Mouse (Mus musculus) gonadal fat pad, adult 2 months (tissue): ENCODE data around the gene Bckdhb. TPM values are rescaled to one million over a fixed set of nuclear protein-coding genes. Genes with fewer than 3 reads are reported as not detected.
"Not testable (repeated sequence)": the region's sequence is repeated elsewhere in the genome, so short reads cannot be mapped to it uniquely, and the experiment has no call there.

Source experiments
- DNase-seq: peaks from one replicate; pipeline ENCODE4 v3.0.0-alpha.2; 2012; ENCODE audit warnings: low read depth
- polyA plus RNA-seq: library from polyadenylated mRNA; depleted of rRNA; stranded (reverse); fragments of >200 nt; gene quantifications from 2 replicates; pipeline ENCODE4 v1.2.3, GENCODE M21; 2012

Bckdhb gene
- polyA plus RNA-seq, 1 experiment: 36.5 TPM

DNA sequence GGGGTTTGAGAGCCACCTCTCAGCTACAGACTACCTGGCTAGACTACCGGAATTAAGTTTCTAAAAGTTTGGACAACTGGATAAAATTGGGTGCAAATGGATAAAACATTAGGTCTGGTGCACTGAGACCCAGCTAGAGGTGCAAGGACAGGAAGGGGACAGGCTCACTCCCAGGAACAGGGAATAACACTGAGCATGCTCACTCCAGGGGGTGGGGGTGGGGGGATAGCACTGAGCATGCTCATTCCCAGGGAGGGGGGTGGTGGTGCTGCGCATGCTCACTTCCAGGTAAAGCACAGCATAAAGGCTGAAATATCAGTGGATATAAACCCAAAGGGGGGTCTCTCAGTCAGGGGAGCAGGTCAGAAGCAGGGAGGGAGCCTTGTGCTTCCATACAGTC is 120.7 kb downstream of the Bckdhb start:
- no peak for DNase-seq

GRCm38 (mm10) chr9:84046334-84046733 is 121.4 kb downstream of the Bckdhb start:
- no peak for DNase-seq

GRCm38 (mm10) chr9:84046961-84047360 is 122.0 kb downstream of the Bckdhb start:
- no peak for DNase-seq

- no peak for DNase-seq
Measured at GRCm38 (mm10) chr9:84047436-84047835, 122.5 kb downstream of the Bckdhb start.

GRCm38 (mm10) chr9:84049142-84049541 is 124.2 kb downstream of the Bckdhb start:
- no peak for DNase-seq

- DNase-seq: no peak
Measured at GRCm38 (mm10) chr9:84050867-84051635, 126.1 kb downstream of the Bckdhb start.

- no peak for DNase-seq
Measured at GRCm38 (mm10) chr9:84055125-84055807, 130.3 kb downstream of the Bckdhb start.

- not testable (repeated sequence) for DNase-seq
Measured at GRCm38 (mm10) chr9:84060781-84061180, 135.8 kb downstream of the Bckdhb start.

- DNase-seq: no peak
Measured at GRCm38 (mm10) chr9:84063617-84064016, 138.7 kb downstream of the Bckdhb start.

- no peak for DNase-seq
Measured at GRCm38 (mm10) chr9:84064113-84064512, 139.2 kb downstream of the Bckdhb start.

GRCm38 (mm10) chr9:84070247-84070646 is 145.3 kb downstream of the Bckdhb start:
- peak; percentile 82 for DNase-seq

DNA sequence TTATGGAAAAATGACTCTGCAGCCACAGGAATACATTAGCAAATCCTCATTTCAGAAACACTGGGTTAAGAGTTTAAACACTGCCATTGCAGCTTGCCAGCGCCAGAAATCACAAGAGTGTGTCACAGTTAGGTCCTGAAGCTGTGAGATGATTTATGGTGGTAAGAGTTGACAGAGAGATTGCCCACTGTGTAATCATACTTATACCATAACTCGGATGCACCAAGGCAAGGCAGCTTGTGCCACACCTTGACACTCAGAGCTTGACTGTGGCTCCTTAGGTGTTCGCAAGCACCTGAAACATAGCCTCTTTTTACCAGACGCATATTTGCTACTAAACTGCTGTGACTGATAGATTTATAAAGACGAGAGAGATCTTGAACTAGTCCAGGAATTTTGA is 145.8 kb downstream of the Bckdhb start:
- DNase-seq: no peak

DNA sequence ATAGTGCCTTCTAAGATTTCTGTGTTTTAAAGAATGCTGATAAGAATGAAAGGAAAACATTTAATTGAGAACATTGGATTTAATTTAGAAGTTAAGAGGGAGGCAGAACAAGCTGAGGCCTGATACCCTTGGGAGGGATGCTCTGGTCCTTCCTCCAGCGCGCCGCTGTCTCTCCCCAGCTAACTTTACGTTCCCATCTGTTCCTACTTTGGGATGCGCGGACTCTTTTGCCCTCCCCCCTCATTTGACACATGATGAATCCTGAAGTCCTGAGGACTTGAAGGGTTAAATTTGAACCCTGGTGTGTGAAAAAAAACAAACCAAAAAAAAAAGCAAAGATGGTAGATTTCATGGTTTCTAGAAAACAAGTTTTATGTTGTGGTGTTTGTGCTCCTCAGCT is 147.6 kb downstream of the Bckdhb start:
- DNase-seq: no peak

DNA sequence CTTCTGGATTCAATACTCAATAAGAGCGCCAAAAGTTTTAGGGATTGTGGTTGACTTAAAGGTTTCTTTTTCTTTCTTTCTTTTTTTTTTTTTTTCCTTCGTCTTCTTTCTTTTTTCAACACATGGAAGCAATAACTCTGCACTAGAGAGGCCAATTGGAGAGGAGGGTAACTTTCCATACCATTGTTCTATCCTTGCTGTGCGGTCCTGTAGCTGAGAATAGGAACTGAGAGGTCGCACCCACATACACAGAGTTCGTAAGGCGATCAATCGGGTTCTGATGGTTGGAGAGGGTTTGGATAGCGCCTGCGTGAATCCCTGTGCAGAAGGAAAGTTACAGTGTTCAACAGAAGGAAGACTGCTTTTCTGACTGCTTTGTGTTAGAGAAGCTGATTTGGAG is 148.3 kb downstream of the Bckdhb start:
- DNase-seq: no peak

DNA sequence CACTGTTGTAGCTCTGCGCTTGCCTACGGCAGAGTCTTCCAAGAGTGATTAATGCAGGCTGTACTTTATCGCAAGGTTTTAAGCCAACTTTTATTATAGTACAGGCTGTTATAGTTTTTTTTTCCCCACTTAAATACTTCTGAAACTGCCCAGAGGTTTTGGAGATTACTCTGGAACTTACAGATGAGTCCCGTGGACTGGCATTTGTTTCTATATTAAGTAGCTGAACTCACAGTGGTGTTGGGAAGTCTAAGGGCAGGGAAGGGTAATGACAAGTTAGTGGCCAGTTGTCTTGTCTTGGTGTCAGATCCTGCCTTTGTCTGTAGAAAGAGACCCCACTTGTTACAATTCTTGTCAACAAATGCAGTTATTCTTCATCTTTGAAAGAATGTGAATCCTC is 158.6 kb downstream of the Bckdhb start:
- DNase-seq: no peak

- no peak for DNase-seq
Measured at GRCm38 (mm10) chr9:84084686-84085085, 159.7 kb downstream of the Bckdhb start.

- no peak for DNase-seq
Measured at GRCm38 (mm10) chr9:84090316-84091063, 165.5 kb downstream of the Bckdhb start.

DNA sequence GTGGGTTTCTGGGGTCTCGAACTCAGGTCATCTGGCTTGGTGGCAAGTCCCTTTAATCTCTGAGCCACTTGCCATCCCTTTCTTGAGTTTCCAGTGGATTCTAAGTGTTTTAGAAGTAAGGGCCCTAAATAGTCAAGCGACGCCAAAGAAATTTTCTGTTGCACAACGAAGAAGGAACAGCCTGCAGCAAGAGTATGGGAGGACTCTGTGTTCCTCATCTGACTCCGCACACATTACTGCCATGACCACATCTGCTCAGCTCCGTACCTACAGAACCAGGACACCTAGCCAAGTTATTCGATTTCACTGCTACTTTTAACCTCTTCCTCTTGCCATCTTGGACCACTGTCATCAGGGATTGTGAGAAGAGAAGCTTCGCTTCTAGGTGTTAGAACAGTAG is 168.0 kb downstream of the Bckdhb start:
- peak; percentile 90 for DNase-seq

DNA sequence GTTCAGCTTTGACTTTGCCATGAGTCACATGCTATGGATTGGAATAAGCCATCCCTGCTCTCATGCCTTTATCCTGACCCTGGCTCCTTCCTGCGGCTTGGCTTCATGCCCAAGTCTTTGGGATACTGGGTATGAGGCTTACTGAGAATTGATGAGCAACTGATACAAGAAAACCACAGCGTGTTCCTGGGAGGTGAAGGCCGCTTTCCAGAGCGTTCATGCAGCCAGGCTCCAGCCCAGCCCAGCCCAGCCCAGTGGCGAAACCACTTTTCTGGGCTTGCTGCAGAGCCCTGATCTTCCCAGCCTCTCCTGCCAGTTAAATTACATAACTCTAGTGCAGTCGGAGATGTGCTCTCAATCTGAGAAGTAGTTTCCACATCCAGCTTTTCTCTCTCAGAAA is 169.2 kb downstream of the Bckdhb start:
- DNase-seq: peak; percentile 62

GRCm38 (mm10) chr9:84096484-84097015 is 171.6 kb downstream of the Bckdhb start:
- no peak for DNase-seq

DNA sequence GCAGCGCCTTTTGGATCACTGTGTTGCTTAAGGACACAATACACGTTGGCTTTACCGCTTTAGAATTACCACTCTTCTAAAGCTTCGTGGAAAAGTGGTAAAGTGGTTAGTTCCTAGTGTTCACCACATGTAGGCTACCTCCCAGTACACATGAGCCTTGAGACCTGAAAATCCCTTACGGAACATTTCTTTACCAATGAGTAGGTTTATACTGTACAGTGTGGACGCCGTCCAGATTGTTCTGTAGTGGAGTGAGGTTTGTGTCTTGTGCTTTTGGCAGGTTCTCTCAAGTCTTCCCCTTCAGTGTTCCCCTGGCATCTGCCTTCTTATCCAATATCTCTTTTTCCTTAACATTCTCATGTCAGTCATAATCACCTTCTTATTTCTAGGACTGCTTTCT is 178.4 kb downstream of the Bckdhb start:
- no peak for DNase-seq

GRCm38 (mm10) chr9:84106438-84106837 is 181.5 kb downstream of the Bckdhb start:
- DNase-seq: no peak
